Mouse (Mus musculus): ENCODE data around the gene Cbs. TPM values are rescaled to one million over a fixed set of nuclear protein-coding genes. Genes with fewer than 3 reads are reported as not detected.

Gene Cbs
- polyA plus RNA-seq, 2 experiments = 4.6 to 4.8 TPM

DNA sequence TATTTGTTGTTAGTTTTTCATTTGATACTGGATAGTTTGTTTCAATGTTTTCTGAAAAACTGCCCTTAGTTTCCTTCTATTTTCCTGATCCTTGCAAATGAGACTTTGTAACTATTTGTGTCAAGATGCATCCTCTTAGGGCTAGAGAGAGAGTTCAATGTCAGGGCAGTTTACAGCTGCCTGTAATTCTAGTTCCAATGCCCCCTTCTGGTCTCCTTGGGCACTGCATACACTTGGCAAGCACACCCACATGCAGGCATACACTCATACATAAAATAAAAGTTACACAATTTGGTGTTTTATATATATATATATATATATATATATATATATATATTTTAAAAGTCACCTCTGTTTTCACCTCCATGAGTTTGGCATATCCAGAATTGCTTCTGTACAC lies 25.8 kb upstream of the Cbs start:
- Histone ChIP-seq H3K4me3 (replicated peaks; ENCODE audit: low read length) (no peak overlapping the region), H3K27ac (replicated peaks; ENCODE audit: low read depth, low read length) (no peak overlapping the region), H3K4me1 (ENCODE audit: control insufficient read depth, insufficient read depth, low read length) (peaks cover 5% of the 10 kb centered on the region), H3K27me3 (ENCODE audit: control insufficient read depth, insufficient read depth, low read length) (no peaks in the 10 kb centered on the region), H3K9me3 (ENCODE audit: control insufficient read depth, low read length) (no peaks in the 10 kb centered on the region), H3K4me2 (replicated peaks; ENCODE audit: low read depth, low read length, severe bottlenecking) (no peak overlapping the region), H3K9ac (ENCODE audit: low read depth, low read length, severe bottlenecking) (no peak overlapping the region), H3K36me3 (ENCODE audit: control insufficient read depth, insufficient read depth, low read length) (no peaks in the 10 kb centered on the region)
- DNase-seq (ENCODE audit: low spot score) (no peak), ATAC-seq (ENCODE audit: low FRiP score, low read depth) (no peak)
- TF ChIP-seq POLR2A (IDR thresholded peaks at IDR 0.05; ENCODE audit: borderline replicate concordance, extremely low read depth, insufficient read depth, insufficient read length) = no peak

DNA sequence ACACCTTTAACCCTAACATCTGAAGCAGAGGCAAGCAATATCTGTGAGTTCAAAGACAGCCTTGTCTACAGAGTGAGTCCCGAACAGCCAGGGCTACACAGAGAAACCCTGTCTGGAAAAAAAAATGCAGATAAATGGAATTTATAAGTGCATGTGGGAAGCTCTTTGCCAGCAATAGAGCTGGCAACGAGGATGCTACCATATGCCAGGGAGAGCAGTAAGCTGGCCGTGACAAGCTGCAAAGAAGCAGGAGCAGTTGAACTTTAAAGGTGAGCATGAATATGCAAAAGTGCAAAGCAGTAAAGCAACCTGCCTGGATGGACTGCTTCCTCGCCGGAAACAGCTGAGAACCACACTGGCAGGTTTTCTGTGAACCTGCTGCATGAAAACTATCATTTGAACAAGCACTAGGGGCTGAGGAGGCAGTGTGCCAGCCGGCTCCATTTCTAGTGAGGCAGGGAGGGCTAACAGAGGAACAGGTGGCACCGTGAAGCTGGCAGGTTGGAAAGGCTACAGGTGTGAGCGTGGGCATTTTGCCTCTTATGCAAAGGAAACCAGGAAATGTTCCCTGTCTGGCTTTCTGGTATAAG lies 23.7 kb upstream of the Cbs start:
- H3K27me3 ChIP-seq (ENCODE audit: control insufficient read depth, insufficient read depth, low read length) = no peaks in the 10 kb centered on the region
- 55% methylated on average over 8 of the region's 8 CpGs for WGBS
- H3K4me3 ChIP-seq (replicated peaks; ENCODE audit: low read length) = no peak overlapping the region
- TF ChIP-seq POLR2A (IDR thresholded peaks at IDR 0.05; ENCODE audit: borderline replicate concordance, extremely low read depth, insufficient read depth, insufficient read length) = no peak
- ATAC-seq (ENCODE audit: low FRiP score, low read depth) = no peak
- no peak overlapping the region; the same call in 1 of the 2 replicates for H3K9ac ChIP-seq (ENCODE audit: low read depth, low read length, severe bottlenecking)
- H3K27ac ChIP-seq (replicated peaks; ENCODE audit: low read depth, low read length) = no peak overlapping the region
- H3K4me2 ChIP-seq (replicated peaks; ENCODE audit: low read depth, low read length, severe bottlenecking) = no peak overlapping the region
- no peak for DNase-seq (ENCODE audit: low spot score)
- H3K36me3 ChIP-seq (ENCODE audit: control insufficient read depth, insufficient read depth, low read length) = peaks cover 3% of the 10 kb centered on the region
- H3K4me1 ChIP-seq (ENCODE audit: control insufficient read depth, insufficient read depth, low read length) = peaks cover 11% of the 10 kb centered on the region
- H3K9me3 ChIP-seq (ENCODE audit: control insufficient read depth, low read length) = no peaks in the 10 kb centered on the region

DNA sequence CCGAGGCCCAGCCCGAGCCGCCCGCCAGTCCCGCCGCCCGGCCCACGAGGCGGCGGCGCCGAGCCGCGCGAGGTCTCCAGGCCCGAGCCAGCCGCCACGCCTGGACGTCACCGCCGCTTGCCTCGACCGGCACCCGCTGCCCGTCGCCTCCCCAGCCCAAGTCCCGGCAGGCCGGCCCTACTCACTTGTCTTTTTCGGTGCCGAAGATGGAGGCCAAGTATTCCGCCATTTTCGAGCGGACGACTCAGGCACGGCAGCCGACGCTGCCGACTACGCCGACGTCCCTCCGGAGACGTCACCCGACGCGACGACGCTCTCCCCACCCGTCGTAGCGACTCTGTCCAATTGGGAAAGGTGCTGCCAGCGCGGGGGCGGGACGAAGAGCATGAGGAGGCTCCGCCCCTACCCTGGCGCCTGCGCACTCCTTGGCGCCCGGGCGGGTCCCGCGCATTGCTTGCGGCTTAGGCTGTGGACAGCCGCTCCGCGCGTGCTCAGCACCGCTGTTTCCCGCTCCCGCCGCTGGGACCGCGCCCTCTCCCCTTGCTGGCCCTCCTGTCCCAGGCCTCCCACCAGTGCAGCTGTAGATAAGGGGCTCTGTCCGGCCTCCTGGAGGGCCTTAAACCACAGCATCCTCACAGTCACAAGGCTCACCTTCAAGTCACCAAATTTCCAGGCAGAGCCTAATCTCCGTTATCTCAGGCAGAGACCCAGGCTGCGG lies 21.6 kb upstream of the Cbs start, which contains the start of gene U2af1:
U2af1 (minus strand) TSS at position 425 of the 718 bp plus-strand sequence.
- 1% methylated on average over 28 of the region's 77 CpGs for WGBS
- no peaks in the 10 kb centered on the region for H3K27me3 ChIP-seq (ENCODE audit: control insufficient read depth, insufficient read depth, low read length)
- peak; percentile 53; the same call in 1 of the 2 replicates for TF ChIP-seq POLR2A (IDR thresholded peaks at IDR 0.05; ENCODE audit: borderline replicate concordance, extremely low read depth, insufficient read depth, insufficient read length)
- H3K9ac ChIP-seq (ENCODE audit: low read depth, low read length, severe bottlenecking) = peak within 1 kb of the TSS; percentile 95
- DNase-seq (ENCODE audit: low spot score) (peak; percentile 98), ATAC-seq (ENCODE audit: low FRiP score, low read depth) (peak; percentile 99)
- peak within 1 kb of the TSS; percentile 94 for H3K4me3 ChIP-seq (replicated peaks; ENCODE audit: low read length)
- peak within 1 kb of the TSS; percentile 85 for H3K27ac ChIP-seq (replicated peaks; ENCODE audit: low read depth, low read length)
- H3K36me3 ChIP-seq (ENCODE audit: control insufficient read depth, insufficient read depth, low read length) = peaks cover 22% of the 10 kb centered on the region
- H3K9me3 ChIP-seq (ENCODE audit: control insufficient read depth, low read length) = no peaks in the 10 kb centered on the region
- peaks cover 14% of the 10 kb centered on the region for H3K4me1 ChIP-seq (ENCODE audit: control insufficient read depth, insufficient read depth, low read length)
- peak within 1 kb of the TSS; percentile 89 for H3K4me2 ChIP-seq (replicated peaks; ENCODE audit: low read depth, low read length, severe bottlenecking)

DNA sequence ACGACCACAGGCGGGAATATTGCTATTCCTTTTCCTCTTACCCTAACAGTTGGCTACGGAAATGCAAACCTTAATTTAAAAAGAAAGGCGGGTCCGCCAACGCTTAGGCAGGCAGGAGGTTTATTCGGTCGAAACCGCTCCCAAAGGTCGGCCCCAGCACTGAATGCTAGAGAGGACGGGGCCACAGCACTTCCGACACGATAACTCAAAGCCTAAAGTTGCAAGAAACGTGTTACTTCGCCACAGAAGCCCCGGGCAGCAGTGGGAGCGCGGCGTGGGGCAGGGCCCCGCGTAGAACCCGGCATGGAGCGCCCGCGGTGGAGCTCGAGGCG lies 21.1 kb upstream of the Cbs start:
- peak overlapping the region; percentile 65 for H3K4me2 ChIP-seq (replicated peaks; ENCODE audit: low read depth, low read length, severe bottlenecking)
- H3K36me3 ChIP-seq (ENCODE audit: control insufficient read depth, insufficient read depth, low read length) = peaks cover 27% of the 10 kb centered on the region
- peak overlapping the region; percentile 94 for H3K4me3 ChIP-seq (replicated peaks; ENCODE audit: low read length)
- H3K9ac ChIP-seq (ENCODE audit: low read depth, low read length, severe bottlenecking) = peak overlapping the region; percentile 95
- ATAC-seq (ENCODE audit: low FRiP score, low read depth) = no peak
- under 1% methylated on average over 22 of the region's 27 CpGs for WGBS
- peak overlapping the region; percentile 85 for H3K27ac ChIP-seq (replicated peaks; ENCODE audit: low read depth, low read length)
- no peaks in the 10 kb centered on the region for H3K27me3 ChIP-seq (ENCODE audit: control insufficient read depth, insufficient read depth, low read length)
- peaks cover 14% of the 10 kb centered on the region for H3K4me1 ChIP-seq (ENCODE audit: control insufficient read depth, insufficient read depth, low read length)
- TF ChIP-seq POLR2A (IDR thresholded peaks at IDR 0.05; ENCODE audit: borderline replicate concordance, extremely low read depth, insufficient read depth, insufficient read length) = no peak
- no peak for DNase-seq (ENCODE audit: low spot score)
- no peaks in the 10 kb centered on the region for H3K9me3 ChIP-seq (ENCODE audit: control insufficient read depth, low read length)

DNA sequence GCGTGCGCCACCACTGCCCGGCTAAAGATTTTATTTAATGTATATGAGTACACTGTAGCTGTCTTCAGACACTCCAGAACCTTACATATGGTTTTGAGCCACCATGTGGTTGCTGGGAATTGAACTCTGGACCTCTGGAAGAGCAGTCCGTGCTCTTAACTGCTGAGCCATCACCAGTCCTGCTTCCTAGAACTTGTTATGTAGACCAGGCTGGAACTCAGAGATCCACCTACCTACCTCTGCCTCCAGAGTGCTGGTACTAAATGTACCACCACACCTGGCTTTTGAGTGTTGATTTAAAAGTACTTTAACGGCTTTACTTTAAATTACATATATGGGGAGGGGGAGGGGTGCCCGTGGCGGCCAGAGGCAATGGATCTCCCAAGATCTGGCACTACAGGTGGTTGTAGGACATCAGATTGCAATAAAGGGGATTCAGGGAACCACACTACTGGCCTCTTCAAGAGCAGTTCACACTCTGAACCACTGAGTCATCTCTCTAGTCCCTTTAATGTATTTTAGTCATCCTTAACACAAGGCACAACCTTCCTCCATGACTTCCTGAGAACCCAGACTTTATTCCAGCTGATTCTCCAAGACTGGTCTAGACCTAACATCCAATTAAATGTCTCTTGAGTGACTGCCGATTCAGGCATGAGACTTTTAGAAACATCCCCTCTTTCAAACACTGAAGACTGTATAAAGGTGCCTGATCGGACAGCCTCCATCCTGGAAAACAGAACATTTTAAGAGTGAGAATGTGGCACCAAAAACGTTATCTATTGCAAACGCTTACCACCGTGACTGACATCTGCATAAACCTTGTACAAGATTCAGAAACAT lies 20.3 kb upstream of the Cbs start:
- no peak for ATAC-seq (ENCODE audit: low FRiP score, low read depth)
- Histone ChIP-seq H3K9me3 (ENCODE audit: control insufficient read depth, low read length) (no peaks in the 10 kb centered on the region), H3K36me3 (ENCODE audit: control insufficient read depth, insufficient read depth, low read length) (peaks cover 34% of the 10 kb centered on the region), H3K4me2 (replicated peaks; ENCODE audit: low read depth, low read length, severe bottlenecking) (peak overlapping the region; percentile 65), H3K27me3 (ENCODE audit: control insufficient read depth, insufficient read depth, low read length) (no peaks in the 10 kb centered on the region), H3K9ac (ENCODE audit: low read depth, low read length, severe bottlenecking) (peak overlapping the region; percentile 95), H3K4me1 (ENCODE audit: control insufficient read depth, insufficient read depth, low read length) (peaks cover 14% of the 10 kb centered on the region), H3K27ac (replicated peaks; ENCODE audit: low read depth, low read length) (0 out of 2 replicates have a peak overlapping the region, but pooled peaks have one; percentile 85), H3K4me3 (replicated peaks; ENCODE audit: low read length) (peak overlapping the region; percentile 94)
- DNase-seq (ENCODE audit: low spot score) = no peak
- no peak for TF ChIP-seq POLR2A (IDR thresholded peaks at IDR 0.05; ENCODE audit: borderline replicate concordance, extremely low read depth, insufficient read depth, insufficient read length)
- WGBS = 46% methylated on average over 12 of the region's 12 CpGs

Data from limb, embryonic 14.5 days (tissue).